Mouse (Mus musculus): ENCODE measurements at regions not wholly inside any gene's neighbourhood (a gene's known extent, or its start where the extent isn't known, plus 50 kb on each side); places are given as distances from the start of the nearest gene placed in this dataset.

- TF ChIP-seq CTCF (IDR thresholded peaks at IDR 0.05; ENCODE audit: insufficient read depth, low read depth, low read length): no peak
- no peak for TF ChIP-seq POLR2A (IDR thresholded peaks at IDR 0.05; ENCODE audit: insufficient read depth, low read depth, low read length)
These were observed 111.0 kb upstream of the Ccnd1 start for GRCm38 (mm10) chr7:145050729-145051128.
